Mouse (Mus musculus): ENCODE measurements around the gene Kat6b. TPM values are rescaled to one million over a fixed set of nuclear protein-coding genes. Genes with fewer than 3 reads are reported as not detected.
"Not testable (repeated sequence)": the region's sequence is repeated elsewhere in the genome, so short reads cannot be mapped to it uniquely, and the experiment has no call there.

Gene Kat6b
- total RNA-seq, 2 experiments from 2014 or later, result 17.6 to 22.7 TPM

DNA sequence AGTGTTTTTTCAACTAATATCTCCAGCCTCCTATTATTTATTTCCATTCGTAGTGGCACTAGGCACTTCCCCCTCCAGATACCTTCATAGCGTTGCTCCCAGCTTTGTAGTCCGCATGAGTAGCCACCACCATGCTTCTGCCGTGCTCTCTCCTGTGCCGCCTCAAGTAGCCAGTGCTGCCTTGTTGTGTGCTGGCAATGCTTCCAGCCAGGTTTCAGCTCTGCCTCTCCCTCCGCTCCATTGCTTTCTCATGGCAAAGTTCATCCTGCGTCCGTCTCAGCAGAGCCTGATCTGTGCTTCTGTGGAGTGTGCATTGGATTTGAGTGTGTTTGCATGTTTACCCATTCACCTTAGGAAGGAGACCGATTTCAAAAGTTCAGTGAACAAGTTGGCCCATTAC lies 144.7 kb downstream of the Kat6b start:
- DNase-seq, result no peak
- intact Hi-C loops (cut with DNase I), result no loop called here

DNA sequence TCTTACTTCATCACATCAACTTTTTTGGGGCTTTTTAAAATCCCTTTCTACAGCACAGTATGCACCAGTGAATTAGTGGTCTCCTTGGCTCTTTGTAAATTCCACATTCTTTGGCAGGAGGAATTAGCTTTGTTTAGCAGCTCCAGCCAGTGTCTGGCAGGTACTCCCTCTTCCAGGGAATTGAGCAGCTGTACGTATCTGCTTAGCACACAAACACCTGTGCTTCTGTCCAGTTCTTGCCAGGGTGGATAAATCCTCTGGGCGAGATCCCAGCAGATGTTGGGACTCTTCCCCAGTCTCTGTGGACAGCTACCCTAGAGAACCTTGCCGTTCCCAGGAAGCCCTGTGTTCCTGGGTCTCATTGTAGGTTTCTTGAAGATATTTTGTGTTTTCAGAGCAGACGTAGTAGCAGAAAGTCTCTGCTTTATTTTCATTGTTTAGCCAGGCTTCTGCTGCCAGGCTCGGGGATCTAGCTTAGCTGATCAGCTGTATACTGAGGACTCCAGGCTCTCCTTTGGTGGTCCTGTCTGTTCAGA lies 150.5 kb downstream of the Kat6b start:
- intact Hi-C loops (cut with DNase I), result no loop called here
- no peak for DNase-seq

DNA sequence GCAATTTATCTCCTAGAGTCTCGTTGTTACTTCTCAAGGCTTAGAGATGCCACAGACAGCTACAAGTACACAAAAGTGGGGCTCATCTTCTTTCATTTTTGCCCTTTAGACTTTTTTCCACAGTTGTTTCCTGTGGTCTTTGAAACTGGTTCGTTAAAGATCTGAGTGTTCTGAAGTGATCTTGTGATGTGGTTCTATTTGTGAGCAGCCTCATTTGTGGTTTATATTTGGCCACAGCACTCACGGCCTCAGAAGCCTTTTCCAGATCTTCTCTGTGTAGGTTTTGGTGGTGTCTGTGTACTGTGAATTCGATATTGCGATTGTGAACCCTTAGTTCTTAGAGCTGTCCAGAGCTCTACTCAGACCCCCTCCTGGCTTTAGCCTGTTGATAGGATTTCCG lies 155.3 kb downstream of the Kat6b start:
- DNase-seq, result no peak
- intact Hi-C loops (cut with DNase I), result no loop called here

DNA sequence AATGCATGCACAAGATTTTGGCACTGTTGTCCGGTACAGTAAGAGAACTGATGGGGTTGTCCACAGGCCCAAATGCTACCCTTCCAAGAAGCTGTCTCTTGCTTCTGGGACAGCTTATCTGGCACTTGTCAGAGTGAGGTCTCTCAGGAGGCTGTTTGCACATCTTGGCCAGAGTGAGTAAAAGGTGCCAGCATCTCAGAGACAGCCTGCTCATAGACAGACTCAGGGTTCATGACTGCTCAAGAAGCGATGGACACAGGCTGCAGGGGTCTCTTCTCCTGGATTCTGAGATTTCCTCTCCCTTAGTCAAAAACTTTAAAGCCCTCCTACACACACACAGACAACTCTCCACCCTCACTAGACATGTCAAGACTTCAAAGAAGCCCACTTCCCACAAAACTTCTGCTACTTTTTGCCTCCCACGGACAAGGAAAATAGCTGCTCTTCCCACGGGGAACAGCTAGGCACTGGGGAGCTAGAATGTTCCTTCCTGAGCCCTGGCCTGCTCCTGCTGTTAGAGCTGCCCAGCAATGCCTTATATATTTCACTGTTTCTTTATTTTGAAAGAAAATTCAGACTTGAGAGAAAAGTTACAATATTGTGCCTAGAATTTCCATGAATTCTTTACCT lies 159.7 kb downstream of the Kat6b start:
- DNase-seq, result no peak
- intact Hi-C loops (cut with DNase I), result no loop called here

DNA sequence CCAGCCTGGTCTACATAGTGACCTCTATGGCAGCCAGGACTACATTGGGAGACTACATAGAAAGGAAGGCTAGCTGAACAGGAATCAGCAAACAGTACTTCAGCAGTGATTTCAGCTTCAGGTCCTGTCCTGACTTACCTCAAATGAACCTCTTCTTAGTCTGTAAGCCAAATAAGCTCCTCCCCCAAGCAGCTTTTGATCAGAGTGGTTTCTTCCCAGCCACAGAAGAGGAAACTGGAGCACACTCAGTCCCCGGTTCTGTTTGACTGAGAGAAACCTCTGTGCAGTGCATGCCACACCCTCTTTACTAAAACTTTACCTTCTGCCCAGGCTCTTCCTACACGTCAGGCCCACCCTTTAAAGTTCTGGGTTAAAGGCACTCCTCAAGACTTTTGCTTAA lies 172.6 kb downstream of the Kat6b start:
- intact Hi-C loops (cut with DNase I), result no loop called here
- no peak for DNase-seq

DNA sequence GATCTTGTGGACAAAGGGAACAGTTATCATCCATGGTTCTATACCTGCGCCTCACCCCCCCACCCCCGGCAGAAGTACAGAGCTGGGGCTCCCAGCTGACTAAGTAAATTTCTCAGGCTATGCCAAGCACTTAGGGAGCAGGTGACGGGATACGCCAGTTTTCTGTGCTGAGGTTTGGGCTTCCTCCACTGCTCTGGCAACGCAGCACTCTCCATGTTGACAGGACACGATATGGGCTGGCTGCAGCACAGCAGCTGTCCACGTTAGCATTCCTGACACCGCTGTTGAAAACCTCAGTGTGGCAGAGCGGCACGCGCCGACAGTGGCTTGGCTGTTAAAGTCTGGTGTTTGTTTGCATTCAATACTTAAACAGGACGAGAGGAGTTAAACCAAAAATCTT lies 177.9 kb downstream of the Kat6b start:
- intact Hi-C loops (cut with DNase I), result loop anchor here (5.0 kb wide), 1 partner anchor 537 kb away; no protein-coding TSS in a partner anchor
- DNase-seq, result no peak

DNA sequence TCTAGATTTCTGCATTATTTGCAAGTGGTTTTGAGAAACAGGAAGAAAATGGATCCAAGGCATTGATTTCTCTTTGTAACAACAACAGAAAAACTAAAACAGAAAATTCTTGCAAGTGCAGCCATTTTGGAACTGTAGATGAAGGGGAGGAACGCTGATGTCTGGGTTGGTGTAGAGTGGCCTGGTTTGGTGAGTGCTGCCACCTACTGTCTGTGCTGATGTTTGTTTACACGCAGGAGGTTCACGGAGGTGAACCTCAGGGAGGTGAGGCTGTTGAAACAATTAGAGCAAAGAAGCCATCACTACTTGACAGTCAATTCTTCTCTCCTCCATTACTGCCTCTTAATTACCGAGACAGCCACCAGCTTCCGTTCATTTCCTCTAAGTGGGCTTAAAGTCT lies 178.4 kb downstream of the Kat6b start:
- peak in 1 of 2 experiments; percentile 32 for DNase-seq
- intact Hi-C loops (cut with DNase I), result loop anchor here (5.0 kb wide), 2 partner anchors 517 to 537 kb away; no protein-coding TSS in a partner anchor

DNA sequence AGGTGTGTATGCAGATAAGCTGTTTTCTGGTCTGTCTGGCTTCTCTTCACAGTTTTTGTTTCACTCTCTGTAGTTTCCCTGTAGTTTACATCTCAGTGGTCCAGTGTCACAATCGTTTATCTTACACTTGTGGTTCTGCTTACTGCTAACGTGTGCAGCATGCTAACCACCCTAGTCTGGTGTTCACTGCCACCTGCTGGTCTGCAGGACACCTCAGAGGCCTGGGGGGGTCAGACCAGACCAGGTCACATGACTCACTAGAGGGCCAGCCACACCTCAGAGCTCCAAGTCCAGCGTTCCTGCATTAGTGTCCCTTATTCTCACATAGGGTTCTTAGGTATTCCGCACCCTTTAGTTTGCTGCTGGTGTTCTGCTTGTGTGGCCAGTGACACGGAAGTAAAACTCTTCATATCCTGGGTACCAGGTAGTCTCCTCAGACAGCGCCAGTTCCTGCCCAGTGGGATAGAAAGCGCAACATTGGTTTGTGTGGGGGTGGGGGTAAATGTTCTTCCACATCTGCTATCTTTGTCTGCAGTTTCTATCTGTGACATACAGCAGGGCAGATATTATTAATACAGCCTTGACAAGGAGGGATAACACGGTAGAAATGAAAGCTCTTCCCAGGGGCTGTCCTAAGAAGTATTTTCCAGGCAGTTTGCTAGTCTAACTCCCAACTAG lies 181.4 kb downstream of the Kat6b start:
- intact Hi-C loops (cut with DNase I), result loop anchor here (5.0 kb wide), 1 partner anchor 520 kb away; no protein-coding TSS in a partner anchor
- DNase-seq, result no peak

DNA sequence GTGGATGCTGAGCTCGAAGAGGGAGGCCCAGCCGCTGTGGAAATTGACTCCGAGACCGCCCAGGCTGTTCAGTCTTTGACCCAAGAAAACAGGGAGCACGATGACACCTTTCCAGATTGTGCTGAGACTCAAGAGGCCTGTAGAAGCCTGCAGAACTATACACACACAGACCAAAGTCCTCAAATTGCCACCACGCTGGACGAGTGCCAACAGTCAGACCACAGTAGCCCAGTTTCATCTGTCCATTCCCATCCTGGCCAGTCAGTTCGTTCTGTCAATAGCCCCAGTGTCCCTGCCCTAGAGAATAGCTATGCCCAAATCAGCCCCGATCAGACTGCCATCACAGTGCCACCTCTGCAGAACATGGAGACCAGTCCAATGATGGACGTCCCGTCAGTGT lies 188.0 kb downstream of the Kat6b start:
- DNase-seq, result no peak
- intact Hi-C loops (cut with DNase I), result no loop called here

DNA sequence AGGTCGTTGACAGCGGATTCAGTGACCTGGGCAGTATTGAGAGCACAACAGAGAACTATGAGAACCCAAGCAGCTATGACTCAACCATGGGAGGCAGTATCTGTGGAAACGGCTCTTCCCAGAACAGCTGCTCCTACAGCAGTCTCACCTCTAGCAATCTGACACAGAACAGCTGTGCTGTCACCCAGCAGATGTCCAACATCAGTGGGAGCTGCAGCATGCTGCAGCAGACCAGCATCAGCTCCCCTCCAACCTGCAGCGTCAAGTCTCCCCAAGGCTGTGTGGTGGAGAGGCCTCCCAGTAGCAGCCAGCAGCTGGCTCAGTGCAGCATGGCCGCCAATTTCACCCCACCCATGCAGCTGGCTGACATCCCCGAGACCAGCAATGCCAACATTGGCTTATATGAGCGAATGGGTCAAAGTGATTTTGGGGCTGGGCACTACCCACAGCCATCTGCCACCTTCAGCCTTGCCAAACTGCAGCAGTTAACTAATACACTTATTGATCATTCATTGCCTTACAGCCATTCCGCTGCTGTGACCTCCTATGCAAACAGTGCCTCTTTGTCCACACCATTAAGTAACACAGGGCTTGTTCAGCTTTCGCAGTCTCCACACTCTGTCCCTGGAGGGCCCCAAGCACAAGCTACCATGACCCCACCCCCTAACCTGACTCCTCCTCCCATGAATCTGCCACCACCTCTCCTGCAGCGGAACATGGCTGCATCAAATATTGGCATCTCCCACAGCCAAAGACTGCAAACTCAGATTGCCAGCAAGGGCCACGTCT lies 188.6 kb downstream of the Kat6b start:
- intact Hi-C loops (cut with DNase I), result no loop called here
- no peak for DNase-seq

DNA sequence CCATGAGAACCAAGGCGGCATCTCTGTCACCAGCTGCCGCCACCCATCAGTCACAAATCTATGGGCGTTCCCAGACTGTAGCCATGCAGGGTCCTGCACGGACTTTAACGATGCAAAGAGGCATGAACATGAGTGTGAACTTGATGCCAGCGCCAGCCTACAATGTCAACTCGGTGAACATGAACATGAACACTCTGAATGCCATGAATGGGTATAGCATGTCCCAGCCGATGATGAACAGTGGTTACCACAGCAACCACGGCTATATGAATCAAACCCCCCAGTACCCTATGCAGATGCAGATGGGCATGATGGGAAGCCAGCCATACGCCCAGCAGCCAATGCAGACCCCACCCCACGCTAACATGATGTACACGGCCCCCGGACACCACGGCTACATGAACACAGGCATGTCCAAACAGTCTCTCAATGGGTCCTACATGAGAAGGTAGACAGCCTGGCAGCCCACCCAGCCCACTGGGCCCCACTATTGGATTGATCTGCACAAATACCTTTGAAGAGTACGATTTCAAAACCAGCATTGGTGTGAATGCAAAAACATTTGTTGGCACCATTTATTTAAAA lies 189.3 kb downstream of the Kat6b start:
- intact Hi-C loops (cut with DNase I); DNase-seq: not testable (repeated sequence)

DNA sequence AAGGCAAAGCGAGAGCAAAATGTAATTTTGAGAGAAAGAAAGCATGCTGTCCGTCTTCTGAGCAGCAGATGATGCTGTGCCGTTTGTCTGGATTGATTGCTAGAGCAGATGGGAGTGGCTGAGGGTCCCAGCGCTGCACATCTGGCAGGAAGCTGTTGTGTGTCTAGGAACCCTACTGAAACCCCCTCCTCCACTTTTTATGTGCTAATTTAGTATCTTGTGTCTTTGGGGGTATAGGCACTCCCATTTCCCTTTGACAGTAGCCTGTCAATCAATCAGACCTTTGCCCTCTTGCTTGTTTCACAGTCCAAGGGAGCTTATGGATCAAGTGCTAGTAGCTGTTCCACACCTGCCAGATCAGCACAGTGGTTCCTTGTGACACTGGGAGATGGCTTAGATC lies 191.9 kb downstream of the Kat6b start:
- intact Hi-C loops (cut with DNase I), result no loop called here
- DNase-seq, result no peak

DNA sequence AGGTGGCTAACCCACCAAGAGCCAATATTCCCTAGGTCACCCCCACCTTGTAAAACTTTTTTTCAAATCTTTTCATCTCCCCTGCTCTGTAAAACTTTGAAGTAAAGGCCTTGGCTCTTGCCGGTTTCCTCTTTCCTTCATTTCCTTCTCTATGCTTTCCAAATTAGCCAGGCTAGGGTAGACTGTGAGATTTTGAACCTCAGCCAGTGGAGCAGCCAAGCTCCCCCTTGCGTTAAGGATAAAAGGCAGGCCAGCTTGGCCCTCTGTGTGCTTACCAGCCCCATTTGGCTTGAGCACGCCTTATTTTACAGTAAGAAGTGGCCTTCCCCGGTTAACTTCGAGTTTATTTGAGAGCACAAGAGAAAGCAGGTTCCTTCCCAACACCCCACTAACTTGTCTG lies 193.2 kb downstream of the Kat6b start:
- no peak for DNase-seq
- intact Hi-C loops (cut with DNase I), result no loop called here

DNA sequence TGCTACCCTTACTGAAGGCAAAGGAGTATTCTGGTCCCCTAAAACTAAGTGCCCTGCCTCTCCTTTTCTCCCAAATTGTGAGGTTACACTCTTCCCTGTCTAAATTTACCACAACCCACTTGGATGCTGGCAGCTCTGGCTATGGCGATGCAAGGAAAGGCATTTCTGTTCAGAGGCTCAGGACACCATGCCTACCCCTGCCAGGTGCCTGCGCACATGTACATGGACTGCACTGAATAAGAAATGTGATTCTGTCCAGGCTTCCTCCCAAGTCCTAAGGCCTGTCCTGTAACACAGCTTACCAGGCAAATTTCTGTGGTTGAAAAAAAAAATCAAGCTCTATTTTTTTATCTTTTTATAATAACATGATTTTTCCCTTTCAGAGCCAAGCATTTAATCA lies 195.0 kb downstream of the Kat6b start:
- intact Hi-C loops (cut with DNase I), result loop anchor here (2.0 kb wide), 1 partner anchor 65 kb away; no protein-coding TSS in a partner anchor

DNA sequence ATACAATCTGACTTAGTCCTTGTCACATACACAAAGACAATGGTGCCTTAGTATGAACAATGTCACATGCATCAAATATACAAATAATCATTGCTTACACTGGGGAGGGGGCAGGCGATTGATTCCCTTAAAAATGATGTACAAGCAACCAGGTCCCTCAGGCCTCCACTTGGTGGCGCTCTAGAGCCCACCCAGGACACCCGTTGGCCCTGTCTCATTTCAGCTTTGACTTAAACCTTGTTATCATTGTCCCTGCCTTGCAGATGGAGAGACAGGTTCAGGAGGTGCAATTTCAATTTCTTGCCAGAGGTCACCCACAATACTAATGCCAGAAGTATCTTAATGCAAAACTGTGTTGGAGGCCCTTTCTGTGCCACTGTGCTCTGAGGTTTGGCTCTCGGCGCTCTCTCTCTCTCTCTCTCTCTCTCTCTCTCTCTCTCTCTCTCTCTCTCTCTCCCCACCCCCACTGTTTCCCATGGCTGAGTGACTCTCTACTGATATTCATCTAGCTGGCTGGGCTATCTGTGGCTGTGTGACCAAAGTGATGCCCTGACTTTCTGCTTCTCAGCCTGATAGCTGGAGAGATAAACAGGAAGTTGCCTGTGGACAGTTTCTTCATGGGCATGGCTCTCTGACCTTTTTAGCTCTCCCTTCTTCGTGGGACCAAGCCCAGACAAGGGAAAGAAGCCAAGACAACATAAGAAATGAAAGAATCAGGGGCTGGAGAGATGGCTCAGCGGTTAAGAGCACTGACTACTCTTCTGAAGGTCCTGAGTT lies 197.5 kb downstream of the Kat6b start:
- DNase-seq, result peak in 1 of 2 experiments; percentile 45

More for the DNA sequence above, 195.0 kb downstream of the Kat6b start:
- DNase-seq, result no peak

DNA sequence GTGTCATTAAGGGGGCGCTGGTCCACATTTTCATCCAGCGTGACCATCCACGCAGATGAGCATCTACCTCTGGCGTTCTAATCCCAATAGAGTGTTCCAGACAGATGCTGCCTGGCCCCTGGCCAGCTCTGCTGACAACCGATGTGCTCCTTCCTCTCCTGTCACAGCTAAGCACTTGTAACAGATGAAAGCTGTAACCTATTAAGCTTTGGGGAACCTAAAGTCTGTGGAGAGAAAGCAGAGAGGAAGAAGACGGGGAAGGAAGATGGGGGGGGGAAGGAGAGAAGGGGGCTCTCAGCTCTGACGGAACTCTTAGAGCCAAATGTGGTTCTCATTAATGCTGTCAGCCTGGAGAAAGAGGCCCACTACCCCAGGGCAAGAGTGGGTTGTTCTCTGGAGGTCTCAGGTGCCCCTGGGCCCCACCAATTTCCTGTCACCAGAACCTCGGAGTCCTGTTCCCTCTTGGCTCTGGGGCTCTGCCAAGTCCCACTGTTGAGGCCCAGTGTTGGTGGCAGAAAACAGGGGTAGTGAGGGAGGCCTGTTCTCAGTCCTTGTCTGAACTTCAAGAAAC lies 198.5 kb downstream of the Kat6b start:
- intact Hi-C loops (cut with DNase I), result loop anchor here (10.0 kb wide), 1 partner anchor 165 kb away; the partner anchor contains the start of gene Comtd1
- no peak for DNase-seq

More for the DNA sequence above, 197.5 kb downstream of the Kat6b start:
- intact Hi-C loops (cut with DNase I), result no loop called here

DNA sequence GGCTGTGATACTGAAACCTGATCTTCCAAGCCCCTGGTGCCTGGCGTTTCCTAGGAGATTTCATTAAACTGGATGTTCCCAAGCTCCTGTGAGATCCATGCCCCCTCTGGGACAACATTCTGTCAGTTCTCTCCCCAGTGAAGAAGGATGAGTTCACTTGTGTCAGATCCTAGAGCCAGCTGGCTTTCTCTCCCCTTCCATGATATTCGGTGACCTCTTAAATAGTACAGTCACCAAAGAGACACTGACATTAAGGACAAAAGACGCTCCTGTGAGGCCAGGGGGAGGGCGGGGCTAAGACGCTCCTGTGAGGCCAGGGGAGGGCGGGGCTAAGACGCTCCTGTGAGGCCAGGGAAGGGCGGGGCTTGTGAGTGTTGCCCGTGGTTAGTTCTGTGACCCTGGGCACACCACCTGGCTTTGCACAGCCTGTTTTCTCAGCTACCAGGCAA lies 201.5 kb downstream of the Kat6b start:
- intact Hi-C loops (cut with DNase I), result loop anchor here (10.0 kb wide), 1 partner anchor 162 kb away; the partner anchor contains the start of gene Comtd1
- no peak for DNase-seq

DNA sequence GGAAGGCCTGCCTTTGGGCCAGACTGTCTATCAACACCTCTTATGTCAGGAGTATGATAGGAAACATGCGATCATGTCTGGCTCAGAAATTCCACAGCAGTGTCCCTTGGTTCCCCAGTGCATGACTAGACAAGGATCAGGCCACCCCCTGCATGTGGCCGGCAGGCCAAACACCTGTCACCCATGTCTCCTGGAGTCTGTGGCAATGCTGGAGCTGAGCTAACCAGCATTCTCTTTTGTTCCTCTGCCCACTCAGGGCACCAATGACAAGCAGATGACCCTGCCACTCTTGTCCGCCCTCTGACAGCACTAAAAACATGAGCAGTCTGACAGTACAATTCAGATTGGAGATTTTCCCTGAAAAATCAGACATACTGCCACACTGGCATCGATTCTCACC lies 202.6 kb downstream of the Kat6b start:
- DNase-seq, result no peak
- intact Hi-C loops (cut with DNase I), result loop anchor here (10.0 kb wide), 1 partner anchor 161 kb away; the partner anchor contains the start of gene Comtd1
